Mouse (Mus musculus) small intestine, adult 2 months (tissue): ENCODE measurements around the gene Anapc15. TPM values are rescaled to one million over a fixed set of nuclear protein-coding genes. Genes with fewer than 3 reads are reported as not detected.

Experiments
- H3K27ac ChIP-seq: fragments of 200-500 bp; 2 replicates; pipeline ENCODE4 v1.5.1; 2012; ENCODE audit warnings: low read depth, low read length, control low read depth, inconsistent platforms; ENCODE audit not compliant: insufficient read depth
- H3K27me3 ChIP-seq: fragments of 200-500 bp; 2 replicates; pipeline ENCODE4 v1.6.1; 2012; ENCODE audit warnings: mild to moderate bottlenecking, moderate library complexity, low read length, inconsistent platforms; ENCODE audit not compliant: control insufficient read depth, insufficient read depth
- H3K36me3 ChIP-seq: fragments of 200-500 bp; 2 replicates; pipeline ENCODE4 v1.6.1; 2012; ENCODE audit warnings: mild to moderate bottlenecking, low read length, control low read depth, inconsistent platforms; ENCODE audit not compliant: control insufficient read depth, insufficient read depth
- H3K4me1 ChIP-seq: fragments of 200-500 bp; 2 replicates; pipeline ENCODE4 v1.6.1; 2012; ENCODE audit warnings: low read length, inconsistent platforms, mixed read lengths; ENCODE audit not compliant: control insufficient read depth, insufficient read depth, insufficient read length
- H3K4me3 ChIP-seq: fragments of 200-500 bp; 2 replicates; pipeline ENCODE4 v1.5.1; 2012; ENCODE audit warnings: low read depth, mild to moderate bottlenecking, control low read depth, inconsistent platforms, low read length, moderate library complexity
- CTCF ChIP-seq: fragments of 200-500 bp; IDR thresholded peaks from 2 replicates; pipeline ENCODE4 v1.5.1; 2012; ENCODE audit warnings: low read depth, mild to moderate bottlenecking, control low read depth, inconsistent platforms, low read length, moderate library complexity, mixed read lengths; ENCODE audit not compliant: insufficient replicate concordance, insufficient read length; ENCODE audit errors: extremely low read depth
- POLR2A ChIP-seq: fragments of 200-500 bp; IDR thresholded peaks from 2 replicates; pipeline ENCODE4 v1.6.1; 2012; ENCODE audit warnings: low read depth, mild to moderate bottlenecking, control low read depth, inconsistent platforms, low read length, moderate library complexity
- WGBS: fragments of 180-500 bp; shearing (Covaris S2); methylation state at CpG from one replicate; pipeline ENCODE4 v1.1.7; 2018; 5-methylcytosine and 5-hydroxymethylcytosine counted together
- polyA plus RNA-seq: library from polyadenylated mRNA; depleted of rRNA; stranded (reverse); fragments of >200 nt; gene quantifications from 2 replicates; pipeline ENCODE4 v1.2.3, GENCODE M21; 2012

The Anapc15 gene
- polyA plus RNA-seq, 1 experiment = 22.6 TPM

DNA sequence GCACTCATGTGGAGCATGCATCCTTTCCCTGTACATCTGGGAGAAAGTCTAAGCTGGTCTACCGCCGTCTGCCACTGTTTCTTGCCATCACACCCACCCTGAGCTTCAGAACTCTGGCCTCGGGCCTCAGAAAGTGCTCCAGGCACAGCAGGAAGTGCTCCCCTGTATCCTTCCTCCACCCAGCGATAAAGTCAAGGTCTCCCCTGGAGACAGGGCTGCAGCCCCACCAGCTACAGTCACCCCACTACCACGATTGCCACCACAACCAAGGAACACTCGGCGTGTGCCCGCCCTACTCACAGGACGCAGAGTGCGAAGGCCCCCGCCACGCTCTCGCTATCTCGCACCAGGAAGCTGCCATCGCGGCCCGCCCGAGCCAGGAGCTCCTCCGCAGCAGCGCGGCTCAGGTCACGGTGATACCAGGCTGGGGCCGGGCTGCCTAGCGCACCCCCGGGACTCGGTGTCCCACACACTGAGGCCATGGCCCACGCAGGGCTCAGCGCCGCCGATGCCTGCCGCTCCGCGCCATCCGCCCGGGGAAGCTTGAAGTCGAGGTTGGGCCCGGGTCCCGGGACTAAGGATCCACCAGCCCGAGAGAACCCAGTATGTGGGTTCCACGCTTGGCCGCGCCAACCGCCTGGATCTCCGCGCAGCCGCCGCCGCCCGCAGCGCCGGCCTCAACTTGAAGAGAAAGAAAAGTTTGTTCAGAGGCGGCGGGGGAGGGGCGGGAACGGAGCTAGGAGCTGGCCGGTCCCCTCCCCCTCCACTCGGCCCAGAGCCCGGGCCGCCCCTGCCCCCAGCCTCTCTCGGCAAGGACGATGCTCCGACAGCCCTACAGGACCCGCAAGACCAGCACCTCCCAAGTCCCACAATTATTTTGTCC lies 27.0 kb upstream of the Anapc15 start:
- peak overlapping the region; percentile 90 for H3K27ac ChIP-seq
- H3K4me3 ChIP-seq = peak overlapping the region; percentile 96
- H3K4me1 ChIP-seq = no peaks in the 10 kb centered on the region; the same call in 1 of the 2 replicates
- H3K27me3 ChIP-seq = no peaks in the 10 kb centered on the region
- WGBS = under 1% methylated on average over 63 of the region's 63 CpGs
- TF ChIP-seq CTCF (no peak), POLR2A (peak; percentile 10; the same call in 1 of the 2 replicates)
- H3K36me3 ChIP-seq = peaks cover 26% of the 10 kb centered on the region

DNA sequence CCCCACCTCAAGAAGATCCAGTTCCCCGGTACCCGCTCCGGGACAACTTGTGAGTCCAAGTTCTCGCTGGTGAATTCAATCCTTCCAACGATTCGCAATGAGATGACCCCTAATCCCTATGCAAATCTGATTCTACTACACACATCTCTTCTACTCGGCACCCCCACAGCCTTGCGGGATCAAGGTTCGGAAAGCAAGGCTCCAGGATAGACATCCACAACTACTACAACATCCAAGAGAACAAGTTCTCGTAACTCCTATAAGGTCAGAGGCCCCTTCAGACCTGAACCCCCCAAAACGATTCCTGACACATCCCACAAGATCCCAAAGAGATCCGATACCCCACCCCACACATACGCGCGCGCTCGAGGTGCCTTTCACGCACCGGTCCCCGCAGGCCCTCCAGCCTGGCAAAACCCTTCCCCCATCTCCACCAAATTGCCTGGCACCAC lies 26.3 kb upstream of the Anapc15 start:
- peak overlapping the region; percentile 96 for H3K4me3 ChIP-seq
- no peaks in the 10 kb centered on the region; the same call in 1 of the 2 replicates for H3K4me1 ChIP-seq
- TF ChIP-seq CTCF (0 out of 2 replicates have a peak, but pooled peaks have one; percentile 7), POLR2A (no peak)
- peak overlapping the region; percentile 90 for H3K27ac ChIP-seq
- WGBS = under 1% methylated on average over 20 of the region's 20 CpGs
- peaks cover 19% of the 10 kb centered on the region for H3K36me3 ChIP-seq
- H3K27me3 ChIP-seq = no peaks in the 10 kb centered on the region

DNA sequence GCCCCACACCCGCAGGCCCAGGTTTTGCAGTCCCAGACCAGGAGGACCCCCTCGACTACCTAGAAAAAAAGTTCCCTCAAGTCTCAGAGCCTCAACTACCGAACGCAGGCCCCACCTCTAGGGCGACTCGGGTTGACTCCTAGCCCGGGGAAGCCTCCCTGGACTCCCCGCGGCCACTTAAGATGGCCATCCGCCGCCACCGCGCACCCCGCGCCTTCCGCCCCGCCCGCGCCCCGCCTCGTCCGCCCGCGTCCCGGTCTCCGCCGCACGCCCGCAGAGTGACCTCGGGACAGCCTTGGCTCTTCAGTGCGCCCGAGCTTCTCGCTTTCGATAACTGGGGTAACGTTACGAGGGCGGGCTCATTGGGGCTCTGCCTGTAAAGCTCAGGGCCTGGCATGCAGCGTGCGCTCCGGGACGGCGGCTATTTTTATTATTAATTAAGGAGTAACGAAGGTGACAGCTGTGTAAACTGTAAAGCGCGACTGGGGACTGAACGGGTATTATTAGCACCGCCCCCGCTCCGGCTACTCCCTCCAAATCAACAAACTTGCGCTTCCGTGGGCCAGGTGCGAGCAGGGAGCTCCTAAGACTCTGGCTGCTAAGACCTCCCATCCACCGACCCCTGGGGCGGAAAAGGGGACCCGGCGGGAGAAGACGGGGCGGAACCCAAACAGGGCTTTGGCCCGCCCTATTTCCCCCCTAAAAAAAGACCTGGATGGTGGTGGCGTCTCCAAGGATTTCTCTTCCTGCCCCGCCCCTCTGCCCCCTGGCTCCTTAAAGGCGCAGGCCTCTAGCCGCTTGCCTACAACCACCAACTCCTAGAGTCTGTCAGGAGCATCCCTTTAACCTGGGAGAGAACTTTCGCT lies 25.7 kb upstream of the Anapc15 start, which contains the start of gene Inppl1:
Gene Inppl1 (minus strand): TSS at position 624 of the 866 bp plus-strand sequence.
- H3K4me3 ChIP-seq = peak within 1 kb of the TSS; percentile 96
- H3K4me1 ChIP-seq = no peaks in the 10 kb centered on the region; the same call in 1 of the 2 replicates
- peak within 1 kb of the TSS; percentile 90 for H3K27ac ChIP-seq
- peaks cover 12% of the 10 kb centered on the region for H3K36me3 ChIP-seq
- no peaks in the 10 kb centered on the region for H3K27me3 ChIP-seq
- TF ChIP-seq POLR2A = peak; percentile 12; the same call in 1 of the 2 replicates
- peak; percentile 47; the same call in 1 of the 2 replicates for TF ChIP-seq CTCF
- WGBS = under 1% methylated on average over 64 of the region's 64 CpGs

DNA sequence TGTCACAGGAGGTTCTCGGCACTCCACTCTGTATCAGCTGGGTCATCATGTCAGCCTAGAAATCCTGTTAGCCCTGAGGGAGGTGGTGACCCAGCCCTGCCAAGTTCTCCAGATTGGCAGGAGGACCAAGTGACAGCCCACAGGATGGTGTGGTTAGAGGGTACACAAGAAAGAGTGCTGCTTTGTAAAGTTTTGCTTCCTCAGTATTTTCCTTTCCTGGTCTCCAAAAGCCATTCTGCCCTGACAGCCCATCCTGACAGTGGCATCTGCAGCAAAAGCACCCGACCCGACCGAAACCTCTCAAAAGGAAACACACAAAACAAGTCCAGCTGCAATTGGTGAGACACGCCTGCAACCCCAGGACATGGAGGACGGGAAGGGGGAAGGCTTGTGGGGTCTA lies 19.3 kb upstream of the Anapc15 start:
- H3K27ac ChIP-seq = no peak overlapping the region
- H3K4me3 ChIP-seq = no peak overlapping the region
- no peaks in the 10 kb centered on the region for H3K36me3 ChIP-seq
- TF ChIP-seq CTCF (no peak), POLR2A (no peak)
- H3K4me1 ChIP-seq = no peaks in the 10 kb centered on the region
- 67% methylated on average over 6 of the region's 6 CpGs for WGBS
- no peaks in the 10 kb centered on the region for H3K27me3 ChIP-seq

DNA sequence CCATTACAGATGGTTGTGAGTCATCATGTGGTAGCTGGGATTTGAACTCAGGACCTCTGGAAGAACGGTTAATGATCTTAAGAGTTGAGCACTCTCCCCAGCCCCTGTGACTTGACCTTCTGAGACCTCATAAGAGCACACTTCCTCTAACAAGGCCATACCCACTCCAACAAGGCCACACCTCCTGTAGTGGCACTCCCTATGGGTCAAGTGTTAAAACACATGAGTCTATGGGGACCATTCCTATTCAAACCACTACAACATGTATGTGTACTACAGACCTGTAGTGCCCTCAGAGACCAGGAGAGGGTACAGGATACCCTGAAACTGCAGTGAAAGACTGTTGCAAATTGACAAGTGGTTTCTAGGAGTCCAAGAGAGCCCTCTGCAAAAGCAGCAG lies 15.6 kb upstream of the Anapc15 start:
- no peak for TF ChIP-seq CTCF
- TF ChIP-seq POLR2A = no peak
- WGBS = 92% methylated on average over 1 of the region's 1 CpGs

DNA sequence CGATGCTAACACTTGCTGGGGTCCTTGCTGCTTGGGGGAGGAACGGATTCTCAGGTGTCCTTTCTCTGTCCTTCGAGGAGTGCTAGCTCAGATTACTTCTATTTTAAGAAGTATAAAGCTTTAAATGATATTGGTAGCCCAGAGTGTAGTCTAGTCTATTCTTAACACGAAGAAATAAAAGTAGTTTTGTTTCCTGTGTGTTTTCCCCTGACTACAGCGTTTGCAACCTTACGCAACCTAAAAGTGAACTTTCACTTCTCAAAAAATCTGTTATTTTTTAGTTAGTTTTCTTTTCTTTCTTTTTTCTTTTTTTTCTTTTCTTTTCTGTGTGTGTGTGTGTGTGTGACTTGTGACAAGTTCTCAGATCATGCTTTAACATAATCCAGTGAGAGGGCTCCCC lies 11.8 kb upstream of the Anapc15 start:
- TF ChIP-seq POLR2A (no peak), CTCF (no peak)
- no peak overlapping the region for H3K27ac ChIP-seq

More for the DNA sequence above, 15.6 kb upstream of the Anapc15 start:
- no peak overlapping the region for H3K4me3 ChIP-seq
- H3K36me3 ChIP-seq = no peaks in the 10 kb centered on the region
- H3K27me3 ChIP-seq = no peaks in the 10 kb centered on the region
- H3K27ac ChIP-seq = no peak overlapping the region
- H3K4me1 ChIP-seq = no peaks in the 10 kb centered on the region

More for the DNA sequence above, 11.8 kb upstream of the Anapc15 start:
- Histone ChIP-seq H3K4me1 (no peaks in the 10 kb centered on the region), H3K36me3 (no peaks in the 10 kb centered on the region), H3K27me3 (no peaks in the 10 kb centered on the region), H3K4me3 (no peak overlapping the region)
- WGBS = 77% methylated on average over 6 of the region's 6 CpGs
